Mouse (Mus musculus) small intestine, adult 2 months (tissue): ENCODE results near the gene Farsa. TPM values are rescaled to one million over a fixed set of nuclear protein-coding genes. Genes with fewer than 3 reads are reported as not detected.
"Not testable (repeated sequence)": the region's sequence is repeated elsewhere in the genome, so short reads cannot be mapped to it uniquely, and the experiment has no call there.

Source experiments
- H3K27ac ChIP-seq: fragments of 200-500 bp; 2 replicates; pipeline ENCODE4 v1.5.1; 2012; ENCODE audit warnings: low read depth, low read length, control low read depth, inconsistent platforms; ENCODE audit not compliant: insufficient read depth
- H3K27me3 ChIP-seq: fragments of 200-500 bp; 2 replicates; pipeline ENCODE4 v1.6.1; 2012; ENCODE audit warnings: mild to moderate bottlenecking, moderate library complexity, low read length, inconsistent platforms; ENCODE audit not compliant: control insufficient read depth, insufficient read depth
- H3K36me3 ChIP-seq: fragments of 200-500 bp; 2 replicates; pipeline ENCODE4 v1.6.1; 2012; ENCODE audit warnings: mild to moderate bottlenecking, low read length, control low read depth, inconsistent platforms; ENCODE audit not compliant: control insufficient read depth, insufficient read depth
- H3K4me1 ChIP-seq: fragments of 200-500 bp; 2 replicates; pipeline ENCODE4 v1.6.1; 2012; ENCODE audit warnings: low read length, inconsistent platforms, mixed read lengths; ENCODE audit not compliant: control insufficient read depth, insufficient read depth, insufficient read length
- H3K4me3 ChIP-seq: fragments of 200-500 bp; 2 replicates; pipeline ENCODE4 v1.5.1; 2012; ENCODE audit warnings: low read depth, mild to moderate bottlenecking, control low read depth, inconsistent platforms, low read length, moderate library complexity
- CTCF ChIP-seq: fragments of 200-500 bp; IDR thresholded peaks from 2 replicates; pipeline ENCODE4 v1.5.1; 2012; ENCODE audit warnings: low read depth, mild to moderate bottlenecking, control low read depth, inconsistent platforms, low read length, moderate library complexity, mixed read lengths; ENCODE audit not compliant: insufficient replicate concordance, insufficient read length; ENCODE audit errors: extremely low read depth
- POLR2A ChIP-seq: fragments of 200-500 bp; IDR thresholded peaks from 2 replicates; pipeline ENCODE4 v1.6.1; 2012; ENCODE audit warnings: low read depth, mild to moderate bottlenecking, control low read depth, inconsistent platforms, low read length, moderate library complexity
- WGBS: fragments of 180-500 bp; shearing (Covaris S2); methylation state at CpG from one replicate; pipeline ENCODE4 v1.1.7; 2018; 5-methylcytosine and 5-hydroxymethylcytosine counted together
- polyA plus RNA-seq: library from polyadenylated mRNA; depleted of rRNA; stranded (reverse); fragments of >200 nt; gene quantifications from 2 replicates; pipeline ENCODE4 v1.2.3, GENCODE M21; 2012

Gene Farsa
- polyA plus RNA-seq, 1 experiment = 29.1 TPM

GRCm38 (mm10) chr8:84901071-84901470, 44.3 kb downstream of the Farsa start:
- no peak for TF ChIP-seq POLR2A
- TF ChIP-seq CTCF = no peak
- no peaks in the 10 kb centered on the region for H3K36me3 ChIP-seq
- H3K27me3 ChIP-seq = no peaks in the 10 kb centered on the region
- no peak overlapping the region for H3K4me3 ChIP-seq
- H3K4me1 ChIP-seq = peaks cover 4% of the 10 kb centered on the region; the same call in 1 of the 2 replicates
- 62% methylated on average over 4 of the region's 4 CpGs for WGBS
- H3K27ac ChIP-seq = no peak overlapping the region

GRCm38 (mm10) chr8:84901752-84902151, 45.0 kb downstream of the Farsa start, which contains the start of gene Klf1:
TSS of gene Klf1 (plus strand) at chr8:84901928.
- Histone ChIP-seq H3K4me1 (peaks cover 4% of the 10 kb centered on the region; the same call in 1 of the 2 replicates), H3K36me3 (no peaks in the 10 kb centered on the region), H3K27me3 (no peaks in the 10 kb centered on the region), H3K27ac (no peak within 1 kb of the TSS), H3K4me3 (peak within 1 kb of the TSS; percentile 79)
- no peak for TF ChIP-seq POLR2A
- no peak for TF ChIP-seq CTCF
- WGBS = 73% methylated on average over 3 of the region's 3 CpGs

GRCm38 (mm10) chr8:84902367-84902919, 45.7 kb downstream of the Farsa start:
- TF ChIP-seq POLR2A (no peak), CTCF (no peak)
- WGBS = 6% methylated on average over 24 of the region's 24 CpGs

DNA sequence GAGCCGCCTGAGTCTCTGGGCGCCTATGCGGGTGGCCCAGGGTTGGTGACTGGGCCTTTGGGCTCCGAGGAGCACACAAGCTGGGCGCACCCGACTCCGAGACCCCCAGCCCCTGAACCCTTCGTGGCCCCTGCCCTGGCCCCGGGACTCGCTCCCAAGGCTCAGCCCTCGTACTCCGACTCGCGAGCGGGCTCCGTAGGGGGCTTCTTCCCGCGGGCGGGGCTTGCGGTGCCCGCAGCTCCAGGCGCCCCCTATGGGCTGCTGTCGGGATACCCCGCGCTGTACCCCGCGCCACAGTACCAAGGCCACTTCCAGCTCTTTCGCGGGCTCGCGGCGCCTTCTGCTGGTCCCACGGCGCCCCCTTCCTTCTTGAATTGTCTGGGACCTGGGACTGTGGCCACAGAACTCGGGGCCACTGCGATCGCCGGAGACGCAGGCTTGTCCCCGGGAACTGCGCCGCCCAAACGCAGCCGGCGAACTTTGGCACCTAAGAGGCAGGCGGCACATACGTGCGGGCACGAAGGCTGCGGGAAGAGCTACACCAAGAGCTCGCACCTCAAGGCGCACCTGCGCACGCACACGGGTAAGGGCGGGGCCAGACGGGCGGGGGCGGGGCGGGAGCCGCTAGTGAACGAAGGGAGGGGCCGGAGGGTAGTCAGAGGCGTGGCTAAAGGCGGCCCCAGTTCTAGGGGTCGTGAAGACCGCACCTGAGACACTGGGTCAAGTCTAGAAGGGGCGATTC, 46.3 kb downstream of the Farsa start:
- Histone ChIP-seq H3K4me1 (peaks cover 4% of the 10 kb centered on the region; the same call in 1 of the 2 replicates), H3K27me3 (no peaks in the 10 kb centered on the region), H3K36me3 (no peaks in the 10 kb centered on the region), H3K4me3 (peak overlapping the region; percentile 79), H3K27ac (peak overlapping the region; percentile 75)
- TF ChIP-seq CTCF (peak; percentile 85), POLR2A (peak; percentile 45; the same call in 1 of the 2 replicates)
- under 1% methylated on average over 68 of the region's 68 CpGs for WGBS

More at GRCm38 (mm10) chr8:84902367-84902919, 45.7 kb downstream of the Farsa start:
- H3K4me1 ChIP-seq = peaks cover 4% of the 10 kb centered on the region; the same call in 1 of the 2 replicates
- H3K27ac ChIP-seq = no peak overlapping the region
- H3K36me3 ChIP-seq = no peaks in the 10 kb centered on the region
- H3K4me3 ChIP-seq = peak overlapping the region; percentile 79
- no peaks in the 10 kb centered on the region for H3K27me3 ChIP-seq

DNA sequence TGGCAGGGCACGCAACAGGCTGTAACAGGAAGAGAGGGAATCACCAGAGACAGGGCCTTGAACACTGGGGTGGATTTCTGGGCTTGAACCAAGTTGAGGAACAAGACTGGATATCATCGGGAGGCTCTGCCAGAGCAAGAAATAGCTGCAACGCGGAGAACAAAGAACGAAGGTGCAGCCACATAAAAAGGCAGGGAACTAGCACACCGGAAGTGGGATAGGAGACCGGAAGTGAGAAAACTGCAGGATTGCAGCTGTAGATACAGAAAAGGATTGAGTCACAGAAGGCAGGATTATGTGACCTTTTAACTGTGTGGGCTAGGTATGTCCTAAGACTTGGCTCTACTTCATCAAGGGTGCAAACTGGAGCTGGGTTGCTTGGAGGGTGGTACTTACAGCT, 47.6 kb downstream of the Farsa start:
- no peaks in the 10 kb centered on the region for H3K27me3 ChIP-seq
- WGBS = 83% methylated on average over 7 of the region's 7 CpGs
- H3K4me1 ChIP-seq = peaks cover 7% of the 10 kb centered on the region
- no peak overlapping the region for H3K4me3 ChIP-seq
- no peak for TF ChIP-seq CTCF
- TF ChIP-seq POLR2A = no peak
- H3K36me3 ChIP-seq = no peaks in the 10 kb centered on the region
- H3K27ac ChIP-seq = no peak overlapping the region

GRCm38 (mm10) chr8:84907037-84907436, 50.2 kb downstream of the Farsa start:
- no peaks in the 10 kb centered on the region for H3K36me3 ChIP-seq
- H3K4me1 ChIP-seq = peaks cover 7% of the 10 kb centered on the region
- no peaks in the 10 kb centered on the region; the same call in 1 of the 2 replicates for H3K27me3 ChIP-seq
- WGBS = 94% methylated on average over 9 of the region's 9 CpGs
- TF ChIP-seq CTCF (no peak), POLR2A (no peak)
- no peak overlapping the region for H3K27ac ChIP-seq
- H3K4me3 ChIP-seq = no peak overlapping the region

GRCm38 (mm10) chr8:84907493-84907892, 50.7 kb downstream of the Farsa start:
- Histone ChIP-seq H3K36me3 (no peaks in the 10 kb centered on the region), H3K27me3 (no peaks in the 10 kb centered on the region; the same call in 1 of the 2 replicates), H3K4me3 (no peak overlapping the region), H3K4me1 (peaks cover 7% of the 10 kb centered on the region), H3K27ac (no peak overlapping the region)
- WGBS = 74% methylated on average over 8 of the region's 8 CpGs
- TF ChIP-seq CTCF (no peak), POLR2A (no peak)

GRCm38 (mm10) chr8:84907979-84908378, 51.2 kb downstream of the Farsa start:
- not testable (repeated sequence) for H3K36me3 ChIP-seq, H3K4me1 ChIP-seq, H3K27me3 ChIP-seq, H3K27ac ChIP-seq
- 17% methylated on average over 7 of the region's 7 CpGs for WGBS
- peak; percentile 30; the same call in 1 of the 2 replicates for TF ChIP-seq CTCF
- H3K4me3 ChIP-seq = peak overlapping the region; percentile 61
